Mouse (Mus musculus) ES-Bruce4 (cell line): ENCODE measurements at regions not wholly inside any gene's neighbourhood (a gene's known extent, or its start where the extent isn't known, plus 50 kb on each side); places are given as distances from the start of the nearest gene placed in this dataset.
A peak's percentile ranks its signal among the peaks of the same experiment; 100 is the strongest.
"Not testable (repeated sequence)": the region's sequence is repeated elsewhere in the genome, so short reads cannot be mapped to it uniquely, and the experiment has no call there.

Source experiments
- H3K27ac ChIP-seq: 2 replicates; pipeline ENCODE4 v1.5.1; 2012; ENCODE audit warnings: low read length, inconsistent platforms; ENCODE audit not compliant: insufficient read depth
- H3K27me3 ChIP-seq: 2 replicates; pipeline ENCODE4 v1.6.1; 2012; ENCODE audit warnings: mild to moderate bottlenecking, low read length, inconsistent platforms; ENCODE audit not compliant: control insufficient read depth, poor library complexity, insufficient read depth, severe bottlenecking
- H3K36me3 ChIP-seq: 2 replicates; pipeline ENCODE4 v1.6.1; 2012; ENCODE audit warnings: inconsistent platforms, mild to moderate bottlenecking, low read length, moderate library complexity; ENCODE audit not compliant: control insufficient read depth, poor library complexity, insufficient read depth, severe bottlenecking
- H3K4me1 ChIP-seq: one replicate; pipeline ENCODE4 v1.8.1; 2011; ENCODE audit warnings: low read length; ENCODE audit not compliant: control insufficient read depth, insufficient read depth
- H3K4me3 ChIP-seq: 2 replicates; pipeline ENCODE4 v1.5.1; 2011; ENCODE audit warnings: low read depth, mild to moderate bottlenecking, low read length
- H3K9ac ChIP-seq: 2 replicates; pipeline ENCODE4 v1.6.1; 2012; ENCODE audit warnings: low read depth, mild to moderate bottlenecking, inconsistent platforms; ENCODE audit not compliant: poor library complexity, severe bottlenecking
- H3K9me3 ChIP-seq: replicated peaks from 2 replicates; pipeline ENCODE4 v1.6.1; 2012; ENCODE audit warnings: mild to moderate bottlenecking, low read length, inconsistent platforms; ENCODE audit not compliant: control insufficient read depth, poor library complexity, insufficient read depth, severe bottlenecking
- CTCF ChIP-seq: IDR thresholded peaks from one replicate; pipeline ENCODE4 v1.8.1; 2011; ENCODE audit warnings: low read depth, low read length
- EP300 ChIP-seq: IDR thresholded peaks from 2 replicates; pipeline ENCODE4 v1.6.1; 2011; ENCODE audit warnings: low read depth, low read length; ENCODE audit not compliant: insufficient read depth
- POLR2A ChIP-seq: IDR thresholded peaks from one replicate; pipeline ENCODE4 v1.8.1; 2011; ENCODE audit warnings: low read length; ENCODE audit not compliant: insufficient read depth

GRCm38 (mm10) chr3:16751764-16752485 lies 745.7 kb upstream of the Gm5150 start:
- Histone ChIP-seq H3K27ac (no peak overlapping the region), H3K9me3 (peaks cover 2% of the 10 kb centered on the region), H3K9ac (no peak overlapping the region), H3K27me3 (no peaks in the 10 kb centered on the region), H3K36me3 (no peaks in the 10 kb centered on the region), H3K4me3 (no peak overlapping the region), H3K4me1 (no peaks in the 10 kb centered on the region)
- no peak for TF ChIP-seq CTCF
- no peak for TF ChIP-seq POLR2A
- TF ChIP-seq EP300: no peak

GRCm38 (mm10) chr3:16733936-16734330 lies 727.7 kb upstream of the Gm5150 start:
- Histone ChIP-seq H3K4me1 (no peaks in the 10 kb centered on the region), H3K4me3 (no peak overlapping the region), H3K9ac (no peak overlapping the region), H3K36me3 (no peaks in the 10 kb centered on the region), H3K27me3 (no peaks in the 10 kb centered on the region), H3K27ac (no peak overlapping the region), H3K9me3 (no peaks in the 10 kb centered on the region)
- TF ChIP-seq EP300 (no peak), POLR2A (no peak), CTCF (no peak)

- Histone ChIP-seq H3K27me3 (no peaks in the 10 kb centered on the region), H3K4me1 (no peaks in the 10 kb centered on the region), H3K27ac (no peak overlapping the region), H3K36me3 (no peaks in the 10 kb centered on the region), H3K9ac (no peak overlapping the region), H3K4me3 (no peak overlapping the region), H3K9me3 (no peaks in the 10 kb centered on the region)
- TF ChIP-seq EP300 (no peak), POLR2A (no peak), CTCF (no peak)
Observed at GRCm38 (mm10) chr3:16733295-16733935, 727.2 kb upstream of the Gm5150 start.

GRCm38 (mm10) chr3:16724371-16725100 lies 718.3 kb upstream of the Gm5150 start:
- H3K4me3 ChIP-seq, H3K27me3 ChIP-seq, H3K9ac ChIP-seq, H3K36me3 ChIP-seq, H3K4me1 ChIP-seq: not testable (repeated sequence)
- TF ChIP-seq EP300: 0 out of 2 replicates have a peak, but pooled peaks have one; percentile 44
- peak overlapping the region; percentile 61 for H3K27ac ChIP-seq
- H3K9me3 ChIP-seq: peaks cover 14% of the 10 kb centered on the region

GRCm38 (mm10) chr3:16723631-16724030 lies 717.4 kb upstream of the Gm5150 start:
- H3K27me3 ChIP-seq: no peaks in the 10 kb centered on the region
- no peak overlapping the region for H3K4me3 ChIP-seq
- H3K4me1 ChIP-seq: no peaks in the 10 kb centered on the region
- TF ChIP-seq POLR2A (no peak), EP300 (no peak), CTCF (no peak)
- peaks cover 14% of the 10 kb centered on the region for H3K9me3 ChIP-seq
- H3K9ac ChIP-seq: no peak overlapping the region
- no peak overlapping the region; the same call in 1 of the 2 replicates for H3K27ac ChIP-seq
- no peaks in the 10 kb centered on the region; the same call in 1 of the 2 replicates for H3K36me3 ChIP-seq

GRCm38 (mm10) chr3:16690955-16691354 lies 684.7 kb upstream of the Gm5150 start:
- Histone ChIP-seq H3K27me3 (no peaks in the 10 kb centered on the region), H3K4me1 (no peaks in the 10 kb centered on the region), H3K36me3 (no peaks in the 10 kb centered on the region), H3K27ac (no peak overlapping the region), H3K4me3 (no peak overlapping the region), H3K9ac (no peak overlapping the region), H3K9me3 (no peaks in the 10 kb centered on the region)
- no peak for TF ChIP-seq CTCF
- no peak for TF ChIP-seq POLR2A
